Mouse (Mus musculus) frontal cortex, postnatal 10 days (tissue): Measurements from ENCODE around the gene 1700028K03Rik.

Experiments used
- DNase-seq, 2 experiments: peaks; one replicate each; pipeline ENCODE4 v3.0.0; 2022; ENCODE audit warnings: low spot score in 2 of 2, mixed read lengths in 1 of 2

Gene 1700028K03Rik

GRCm38 (mm10) chr5:107534581-107534980 is at the start of gene 1700028K03Rik:
1700028K03Rik (plus strand) TSS chr5:107534709.
- no peak for DNase-seq

- no peak for DNase-seq
Measured at GRCm38 (mm10) chr5:107488996-107489395, 45.5 kb upstream of the 1700028K03Rik start.

GRCm38 (mm10) chr5:107491036-107491435 is 43.5 kb upstream of the 1700028K03Rik start:
- DNase-seq: no peak

- DNase-seq: no peak
Measured at GRCm38 (mm10) chr5:107492471-107492870, 42.0 kb upstream of the 1700028K03Rik start.

GRCm38 (mm10) chr5:107494759-107495158 is 39.8 kb upstream of the 1700028K03Rik start:
- no peak for DNase-seq

- DNase-seq: no peak
Measured at GRCm38 (mm10) chr5:107496047-107496446, 38.5 kb upstream of the 1700028K03Rik start.

GRCm38 (mm10) chr5:107497519-107498501 is 36.7 kb upstream of the 1700028K03Rik start:
- peak; percentile 59 to 77 for DNase-seq

- no peak for DNase-seq
Measured at GRCm38 (mm10) chr5:107498806-107499310, 35.7 kb upstream of the 1700028K03Rik start.

- no peak for DNase-seq
Measured at GRCm38 (mm10) chr5:107499891-107500535, 34.5 kb upstream of the 1700028K03Rik start.

- no peak for DNase-seq
Measured at GRCm38 (mm10) chr5:107500741-107501140, 33.8 kb upstream of the 1700028K03Rik start.

- DNase-seq: no peak
Measured at GRCm38 (mm10) chr5:107507321-107507720, 27.2 kb upstream of the 1700028K03Rik start, which contains the start of gene Gm42669. Gm42669 (plus strand) TSS chr5:107507621.

GRCm38 (mm10) chr5:107510503-107510902 is 24.0 kb upstream of the 1700028K03Rik start:
- no peak for DNase-seq

GRCm38 (mm10) chr5:107511326-107511725 is 23.2 kb upstream of the 1700028K03Rik start:
- DNase-seq: no peak

- no peak for DNase-seq
Measured at GRCm38 (mm10) chr5:107513583-107513982, 20.9 kb upstream of the 1700028K03Rik start.

- DNase-seq: no peak
Measured at GRCm38 (mm10) chr5:107515453-107515852, 19.1 kb upstream of the 1700028K03Rik start.

- no peak for DNase-seq
Measured at GRCm38 (mm10) chr5:107516087-107516486, 18.4 kb upstream of the 1700028K03Rik start.

- DNase-seq: no peak
Measured at GRCm38 (mm10) chr5:107518602-107519001, 15.9 kb upstream of the 1700028K03Rik start.

GRCm38 (mm10) chr5:107521386-107521785 is 13.1 kb upstream of the 1700028K03Rik start:
- no peak for DNase-seq

GRCm38 (mm10) chr5:107521897-107522296 is 12.6 kb upstream of the 1700028K03Rik start:
- DNase-seq: peak in 1 of 2 experiments; percentile 24

- DNase-seq: no peak
Measured at GRCm38 (mm10) chr5:107524281-107524680, 10.2 kb upstream of the 1700028K03Rik start.

- DNase-seq: no peak
Measured at GRCm38 (mm10) chr5:107528856-107529255, 5.7 kb upstream of the 1700028K03Rik start.

- DNase-seq: no peak
Measured at GRCm38 (mm10) chr5:107533590-107533989, 919 bp upstream of the 1700028K03Rik start.
